Mouse (Mus musculus) liver, embryonic 16.5 days (tissue): ENCODE measurements around the gene Mapre1. TPM values are rescaled to one million over a fixed set of nuclear protein-coding genes. Genes with fewer than 3 reads are reported as not detected.
"Not testable (repeated sequence)": the region's sequence is repeated elsewhere in the genome, so short reads cannot be mapped to it uniquely, and the experiment has no call there.

ENCODE experiments used
- ATAC-seq: fragments of 200-750 bp; cut with Nextera tagmentation; 2 replicates; pipeline ENCODE4 v1.8.0; 2017; ENCODE audit warnings: low read depth, mild to moderate bottlenecking, moderate number of reproducible peaks, moderate library complexity
- H3K27ac ChIP-seq: fragments of 300-500 bp; sonication (generic); 2 replicates; pipeline ENCODE4 v1.5.1; 2014; ENCODE audit warnings: mild to moderate bottlenecking, low read length
- H3K27me3 ChIP-seq: fragments of 300-500 bp; sonication (generic); 2 replicates; pipeline ENCODE4 v1.6.1; 2014; ENCODE audit warnings: low read depth, low read length, mixed read lengths; ENCODE audit not compliant: control insufficient read depth, insufficient read depth
- H3K36me3 ChIP-seq: fragments of 300-500 bp; sonication (generic); 2 replicates; pipeline ENCODE4 v1.6.1; 2014; ENCODE audit warnings: mild to moderate bottlenecking; ENCODE audit not compliant: control insufficient read depth, insufficient read depth
- H3K4me1 ChIP-seq: fragments of 300-500 bp; sonication (generic); 2 replicates; pipeline ENCODE4 v1.6.1; 2014; ENCODE audit warnings: low read depth, low read length, mixed read lengths; ENCODE audit not compliant: control insufficient read depth
- H3K4me2 ChIP-seq: fragments of 300-500 bp; sonication (generic); 2 replicates; pipeline ENCODE4 v1.6.1; 2014; ENCODE audit warnings: low read depth, low read length, mixed read lengths
- H3K4me3 ChIP-seq: fragments of 300-500 bp; sonication (generic); 2 replicates; pipeline ENCODE4 v1.5.1; 2014; ENCODE audit warnings: low read depth, mild to moderate bottlenecking, low read length
- H3K9ac ChIP-seq: fragments of 300-500 bp; sonication (generic); 2 replicates; pipeline ENCODE4 v1.6.1; 2014; ENCODE audit warnings: low read depth, low read length
- H3K9me3 ChIP-seq: fragments of 300-500 bp; sonication (generic); replicated peaks from 2 replicates; pipeline ENCODE4 v1.6.1; 2016; ENCODE audit warnings: low read length; ENCODE audit not compliant: control insufficient read depth
- WGBS: fragments of 180-500 bp; shearing (Covaris S2); extraction: QIAGEN DNeasy Blood & Tissue Kit; methylation state at CpG from one replicate; pipeline ENCODE4 v1.1.7; 2014; ENCODE audit not compliant: insufficient replicate concordance; 5-methylcytosine and 5-hydroxymethylcytosine counted together
- polyA plus RNA-seq: library from polyadenylated mRNA; unstranded; fragments of >200 nt; fragmentation: Nextera tagmentation; extraction: Ambion mirVana; gene quantifications from 2 replicates; pipeline ENCODE4 v1.2.1, GENCODE M21; 2015

The Mapre1 gene
- polyA plus RNA-seq, 1 experiment from 2014 or later, result 91.6 TPM

GRCm38 (mm10) chr2:153793366-153793765 is 52.3 kb downstream of the Mapre1 start:
- Histone ChIP-seq H3K27ac (no peak overlapping the region), H3K9me3 (no peaks in the 10 kb centered on the region), H3K27me3 (no peaks in the 10 kb centered on the region), H3K4me1 (no peaks in the 10 kb centered on the region), H3K36me3 (no peaks in the 10 kb centered on the region), H3K9ac (no peak overlapping the region), H3K4me3 (no peak overlapping the region), H3K4me2 (no peak overlapping the region)
- ATAC-seq, result no peak

GRCm38 (mm10) chr2:153795090-153795489 is 54.0 kb downstream of the Mapre1 start:
- Histone ChIP-seq H3K4me3 (no peak overlapping the region), H3K9ac (no peak overlapping the region), H3K27ac (no peak overlapping the region), H3K4me2 (no peak overlapping the region), H3K27me3 (no peaks in the 10 kb centered on the region), H3K4me1 (no peaks in the 10 kb centered on the region), H3K36me3 (no peaks in the 10 kb centered on the region), H3K9me3 (no peaks in the 10 kb centered on the region)
- WGBS, result 49% methylated on average over 5 of the region's 5 CpGs
- no peak for ATAC-seq

DNA sequence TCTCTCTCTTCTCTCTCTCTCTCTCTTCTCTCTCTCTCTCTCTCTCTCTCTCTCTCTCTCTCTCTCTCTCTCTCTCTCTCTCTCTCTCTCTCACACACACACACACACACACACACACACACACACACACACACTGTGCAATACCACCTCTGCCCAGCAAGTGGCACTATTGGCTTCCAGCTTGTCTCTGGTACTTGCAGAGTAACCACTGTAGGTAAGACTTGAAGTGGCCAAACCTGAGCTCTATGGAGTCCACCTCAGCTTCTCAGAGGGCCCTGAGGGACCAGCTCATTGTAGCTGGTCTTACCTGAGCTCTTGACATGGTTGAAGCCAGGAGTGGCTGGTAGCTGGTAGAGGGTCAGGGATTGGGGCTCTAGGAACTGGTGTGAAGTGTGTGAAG is 66.4 kb downstream of the Mapre1 start:
- H3K27me3 ChIP-seq, H3K27ac ChIP-seq, H3K4me2 ChIP-seq, H3K36me3 ChIP-seq, H3K4me3 ChIP-seq, H3K9ac ChIP-seq, ATAC-seq, H3K4me1 ChIP-seq, H3K9me3 ChIP-seq: not testable (repeated sequence)

DNA sequence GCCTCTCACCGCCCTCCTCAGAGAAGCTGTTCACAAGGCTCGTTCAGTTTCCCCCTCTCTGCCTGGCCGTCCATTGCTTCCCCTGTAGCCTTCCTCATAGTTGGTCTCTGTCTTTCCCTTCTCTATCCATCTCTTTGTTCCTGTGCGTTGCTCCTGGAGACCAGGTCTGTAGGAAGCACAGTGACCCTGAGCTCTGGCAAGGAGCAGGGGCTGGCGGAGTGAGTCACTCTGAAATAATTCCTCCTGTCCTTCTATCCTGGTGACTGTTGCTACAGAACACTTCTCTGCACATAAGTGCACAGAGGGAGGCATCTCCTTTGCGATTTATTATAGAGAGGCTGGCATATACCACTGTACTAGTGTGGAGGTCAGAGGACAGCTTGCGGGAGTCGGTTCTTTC is 67.1 kb downstream of the Mapre1 start:
- Histone ChIP-seq H3K9me3 (no peaks in the 10 kb centered on the region), H3K27me3 (no peaks in the 10 kb centered on the region), H3K4me2 (no peak overlapping the region), H3K27ac (no peak overlapping the region), H3K36me3 (no peaks in the 10 kb centered on the region), H3K4me3 (no peak overlapping the region), H3K9ac (no peak overlapping the region), H3K4me1 (no peaks in the 10 kb centered on the region)
- WGBS, result 63% methylated on average over 8 of the region's 8 CpGs
- ATAC-seq, result no peak

GRCm38 (mm10) chr2:153808841-153809240 is 67.8 kb downstream of the Mapre1 start:
- H3K4me3 ChIP-seq, result no peak overlapping the region
- no peak for ATAC-seq
- WGBS, result 55% methylated on average over 6 of the region's 6 CpGs
- H3K9ac ChIP-seq, result no peak overlapping the region
- H3K27me3 ChIP-seq, result no peaks in the 10 kb centered on the region
- no peaks in the 10 kb centered on the region for H3K9me3 ChIP-seq
- no peaks in the 10 kb centered on the region for H3K36me3 ChIP-seq
- H3K4me1 ChIP-seq, result no peaks in the 10 kb centered on the region
- H3K27ac ChIP-seq, result no peak overlapping the region
- no peak overlapping the region for H3K4me2 ChIP-seq

- no peak for ATAC-seq
- H3K9me3 ChIP-seq, result no peaks in the 10 kb centered on the region
- WGBS, result 47% methylated on average over 3 of the region's 3 CpGs
Measured at GRCm38 (mm10) chr2:153809921-153810320, 68.8 kb downstream of the Mapre1 start.

DNA sequence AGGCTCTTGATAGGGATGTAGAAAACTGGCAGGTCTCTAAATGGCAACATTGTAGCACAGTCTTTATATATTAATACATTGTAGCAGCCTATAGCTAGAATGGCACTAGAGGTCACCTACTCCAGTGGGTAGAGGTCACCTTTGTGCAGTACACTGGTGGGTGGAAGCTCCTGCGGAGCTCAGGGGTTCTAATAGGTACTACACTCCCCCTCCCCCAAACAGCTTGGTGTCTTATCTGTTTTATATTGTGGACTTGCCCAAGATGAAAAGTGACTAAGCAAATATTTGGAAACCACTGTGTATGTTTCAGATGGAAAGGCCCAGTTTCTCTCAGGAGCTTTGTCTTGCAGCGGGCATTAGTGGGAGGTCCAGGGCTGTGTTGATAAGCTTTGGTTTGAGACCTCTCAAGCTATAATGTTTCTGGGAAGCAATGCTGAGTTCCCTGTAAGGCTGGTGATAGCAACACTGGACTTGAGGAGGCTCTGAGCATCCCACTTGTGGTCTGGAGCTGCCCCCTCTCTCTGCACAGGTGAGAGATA is 81.0 kb downstream of the Mapre1 start:
- no peak overlapping the region for H3K9ac ChIP-seq
- no peak overlapping the region for H3K4me2 ChIP-seq
- no peaks in the 10 kb centered on the region for H3K36me3 ChIP-seq
- no peak overlapping the region for H3K27ac ChIP-seq
- H3K4me3 ChIP-seq, result no peak overlapping the region
- 37% methylated on average over 2 of the region's 2 CpGs for WGBS
- no peaks in the 10 kb centered on the region for H3K9me3 ChIP-seq
- no peaks in the 10 kb centered on the region for H3K4me1 ChIP-seq
- no peak for ATAC-seq
- H3K27me3 ChIP-seq, result no peaks in the 10 kb centered on the region

More at GRCm38 (mm10) chr2:153809921-153810320, 68.8 kb downstream of the Mapre1 start:
- no peaks in the 10 kb centered on the region for H3K36me3 ChIP-seq
- no peaks in the 10 kb centered on the region for H3K27me3 ChIP-seq
- no peak overlapping the region for H3K9ac ChIP-seq
- no peak overlapping the region for H3K27ac ChIP-seq
- no peak overlapping the region for H3K4me3 ChIP-seq
- no peak overlapping the region for H3K4me2 ChIP-seq
- H3K4me1 ChIP-seq, result no peaks in the 10 kb centered on the region

Other genes starting within 250 kb of the Mapre1 start
- gene 4930404H24Rik, start 248.5 kb upstream of the Mapre1 start, polyA plus RNA-seq, result not detected in 2 replicates
- gene Nol4l, start 211.3 kb upstream of the Mapre1 start, polyA plus RNA-seq, result 3.9 and 4.3 TPM in 2 replicates
- gene Commd7, start 108.5 kb upstream of the Mapre1 start, polyA plus RNA-seq, result 24.8 and 25.0 TPM in 2 replicates
- 3.3 and 3.8 TPM in 2 replicates for gene Dnmt3b, start 91.8 kb upstream of the Mapre1 start, polyA plus RNA-seq
- 0.81 and 1.1 TPM in 2 replicates for gene Dnmt3c, start 44.6 kb upstream of the Mapre1 start, polyA plus RNA-seq
- not detected in 2 replicates for gene Efcab8, start 38.7 kb downstream of the Mapre1 start, polyA plus RNA-seq
- gene Sun5, start 129.8 kb downstream of the Mapre1 start, polyA plus RNA-seq, result not detected in 2 replicates
- not detected in 2 replicates for gene Bpifb2, start 133.8 kb downstream of the Mapre1 start, polyA plus RNA-seq
- not detected in 2 replicates for gene Bpifb6, start 159.1 kb downstream of the Mapre1 start, polyA plus RNA-seq
- gene Bpifb3, start 177.0 kb downstream of the Mapre1 start, polyA plus RNA-seq, result not detected in 2 replicates
- gene Bpifb4, start 196.9 kb downstream of the Mapre1 start, polyA plus RNA-seq, result 0.09 TPM in 1 of 2 replicates, not detected in the other
- gene Bpifa6, start 233.7 kb downstream of the Mapre1 start, polyA plus RNA-seq, result not detected in 2 replicates